Mouse (Mus musculus) forebrain, embryonic 15.5 days (tissue): ENCODE results near the gene Gabra6. TPM values are rescaled to one million over a fixed set of nuclear protein-coding genes. Genes with fewer than 3 reads are reported as not detected.

Source experiments
- ATAC-seq: fragments of 200-750 bp; cut with Nextera tagmentation; replicated peaks from 2 replicates; pipeline ENCODE4 v1.8.0; 2017; ENCODE audit warnings: mild to moderate bottlenecking, moderate TSS enrichment, moderate library complexity
- H3K27ac ChIP-seq: fragments of 300-500 bp; sonication (generic); replicated peaks from 2 replicates; pipeline ENCODE4 v1.5.1; 2015; ENCODE audit warnings: mild to moderate bottlenecking, inconsistent platforms
- H3K27me3 ChIP-seq: fragments of 300-500 bp; sonication (generic); 2 replicates; pipeline ENCODE4 v1.6.1; 2015; ENCODE audit warnings: inconsistent platforms
- H3K36me3 ChIP-seq: fragments of 300-500 bp; sonication (generic); 2 replicates; pipeline ENCODE4 v1.6.1; 2015; ENCODE audit warnings: mild to moderate bottlenecking, inconsistent platforms
- H3K4me1 ChIP-seq: fragments of 300-500 bp; sonication (generic); 2 replicates; pipeline ENCODE4 v1.6.1; 2015; ENCODE audit warnings: inconsistent platforms
- H3K4me2 ChIP-seq: fragments of 300-500 bp; sonication (generic); replicated peaks from 2 replicates; pipeline ENCODE4 v1.6.1; 2015; ENCODE audit warnings: mild to moderate bottlenecking, inconsistent platforms
- H3K4me3 ChIP-seq: fragments of 300-500 bp; sonication (generic); 2 replicates; pipeline ENCODE4 v1.5.1; 2015; ENCODE audit warnings: mild to moderate bottlenecking, inconsistent platforms
- H3K9ac ChIP-seq: fragments of 300-500 bp; sonication (generic); replicated peaks from 2 replicates; pipeline ENCODE4 v1.6.1; 2015; ENCODE audit warnings: mild to moderate bottlenecking, inconsistent platforms
- H3K9me3 ChIP-seq: fragments of 300-500 bp; sonication (generic); 2 replicates; pipeline ENCODE4 v1.6.1; 2016; ENCODE audit warnings: inconsistent platforms
- WGBS: fragments of 180-500 bp; shearing (Covaris S2); methylation state at CpG from one replicate; pipeline ENCODE4 v1.1.7; 2015; ENCODE audit warnings: mixed read lengths; 5-methylcytosine and 5-hydroxymethylcytosine counted together
- polyA plus RNA-seq: library from polyadenylated mRNA; unstranded; fragments of >200 nt; fragmentation: Nextera tagmentation; extraction: Ambion mirVana; gene quantifications from 2 replicates; pipeline ENCODE4 v1.2.1, GENCODE M21; 2015

Gene Gabra6
- polyA plus RNA-seq, result 0.09 and 0.10 TPM in 2 replicates

- H3K9ac ChIP-seq, result no peak within 1 kb of the TSS
- no peaks in the 10 kb centered on the region for H3K9me3 ChIP-seq
- no peak for ATAC-seq
- no peak within 1 kb of the TSS for H3K27ac ChIP-seq
- no peak within 1 kb of the TSS for H3K4me3 ChIP-seq
- no peaks in the 10 kb centered on the region for H3K4me1 ChIP-seq
- 69% methylated on average over 5 of the region's 5 CpGs for WGBS
- H3K4me2 ChIP-seq, result no peak within 1 kb of the TSS
- no peaks in the 10 kb centered on the region for H3K27me3 ChIP-seq
- H3K36me3 ChIP-seq, result no peaks in the 10 kb centered on the region
Measured at GRCm38 (mm10) chr11:42320882-42321281, at the start of gene Gabra6. Gabra6 (minus strand) TSS chr11:42321072.

- no peak overlapping the region for H3K27ac ChIP-seq
- no peaks in the 10 kb centered on the region for H3K27me3 ChIP-seq
- H3K36me3 ChIP-seq, result no peaks in the 10 kb centered on the region
- H3K4me3 ChIP-seq, result no peak overlapping the region
- no peaks in the 10 kb centered on the region for H3K4me1 ChIP-seq
- WGBS, result 80% methylated on average over 7 of the region's 7 CpGs
- no peak overlapping the region for H3K4me2 ChIP-seq
- no peak overlapping the region for H3K9ac ChIP-seq
- H3K9me3 ChIP-seq, result no peaks in the 10 kb centered on the region
- no peak for ATAC-seq
Measured at GRCm38 (mm10) chr11:42365544-42365943, 44.7 kb upstream of the Gabra6 start.

- H3K27me3 ChIP-seq, result no peaks in the 10 kb centered on the region
- no peak overlapping the region for H3K4me3 ChIP-seq
- no peak overlapping the region for H3K4me2 ChIP-seq
- H3K9ac ChIP-seq, result no peak overlapping the region
- ATAC-seq, result no peak
- H3K9me3 ChIP-seq, result no peaks in the 10 kb centered on the region
- no peak overlapping the region for H3K27ac ChIP-seq
- H3K4me1 ChIP-seq, result no peaks in the 10 kb centered on the region
- 84% methylated on average over 3 of the region's 3 CpGs for WGBS
- no peaks in the 10 kb centered on the region for H3K36me3 ChIP-seq
Measured at GRCm38 (mm10) chr11:42332121-42332520, 11.2 kb upstream of the Gabra6 start.

GRCm38 (mm10) chr11:42326262-42326661 is 5.4 kb upstream of the Gabra6 start:
- WGBS, result 77% methylated on average over 4 of the region's 4 CpGs

GRCm38 (mm10) chr11:42321560-42321959 is 688 bp upstream of the Gabra6 start:
- no peak for ATAC-seq
- Histone ChIP-seq H3K9ac (no peak overlapping the region), H3K36me3 (no peaks in the 10 kb centered on the region), H3K27ac (no peak overlapping the region), H3K4me1 (no peaks in the 10 kb centered on the region), H3K9me3 (no peaks in the 10 kb centered on the region), H3K4me2 (no peak overlapping the region), H3K4me3 (no peak overlapping the region), H3K27me3 (no peaks in the 10 kb centered on the region)
- WGBS, result 87% methylated on average over 3 of the region's 3 CpGs

More at GRCm38 (mm10) chr11:42326262-42326661, 5.4 kb upstream of the Gabra6 start:
- Histone ChIP-seq H3K36me3 (no peaks in the 10 kb centered on the region), H3K4me3 (no peak overlapping the region), H3K27ac (no peak overlapping the region), H3K9me3 (no peaks in the 10 kb centered on the region), H3K9ac (no peak overlapping the region), H3K4me2 (no peak overlapping the region), H3K27me3 (no peaks in the 10 kb centered on the region), H3K4me1 (no peaks in the 10 kb centered on the region)
- no peak for ATAC-seq

GRCm38 (mm10) chr11:42319521-42319920 is 1.4 kb downstream of the Gabra6 start:
- Histone ChIP-seq H3K27me3 (no peaks in the 10 kb centered on the region), H3K4me2 (no peak overlapping the region), H3K4me1 (peaks cover 5% of the 10 kb centered on the region; the same call in 1 of the 2 replicates), H3K9ac (no peak overlapping the region), H3K27ac (no peak overlapping the region), H3K9me3 (no peaks in the 10 kb centered on the region), H3K36me3 (no peaks in the 10 kb centered on the region), H3K4me3 (no peak overlapping the region)
- no peak for ATAC-seq
- WGBS, result 94% methylated on average over 3 of the region's 3 CpGs

GRCm38 (mm10) chr11:42319101-42319500 is 1.8 kb downstream of the Gabra6 start:
- Histone ChIP-seq H3K27me3 (no peaks in the 10 kb centered on the region), H3K36me3 (no peaks in the 10 kb centered on the region), H3K27ac (no peak overlapping the region), H3K9ac (no peak overlapping the region), H3K4me3 (no peak overlapping the region), H3K9me3 (no peaks in the 10 kb centered on the region), H3K4me2 (no peak overlapping the region), H3K4me1 (peaks cover 5% of the 10 kb centered on the region; the same call in 1 of the 2 replicates)
- no peak for ATAC-seq
- WGBS, result 89% methylated on average over 6 of the region's 6 CpGs

- Histone ChIP-seq H3K27ac (no peak overlapping the region), H3K4me1 (peaks cover 5% of the 10 kb centered on the region; the same call in 1 of the 2 replicates), H3K9ac (no peak overlapping the region), H3K36me3 (no peaks in the 10 kb centered on the region), H3K27me3 (no peaks in the 10 kb centered on the region), H3K4me3 (no peak overlapping the region), H3K9me3 (no peaks in the 10 kb centered on the region), H3K4me2 (no peak overlapping the region)
- ATAC-seq, result no peak
- 91% methylated on average over 3 of the region's 3 CpGs for WGBS
Measured at GRCm38 (mm10) chr11:42317985-42318384, 2.9 kb downstream of the Gabra6 start.

- 3% methylated on average over 6 of the region's 6 CpGs for WGBS
- H3K4me2 ChIP-seq, result peak overlapping the region; percentile 3; the same call in 1 of the 2 replicates
- no peak overlapping the region for H3K4me3 ChIP-seq
- no peak overlapping the region for H3K27ac ChIP-seq
- no peaks in the 10 kb centered on the region for H3K9me3 ChIP-seq
- H3K9ac ChIP-seq, result no peak overlapping the region
- no peaks in the 10 kb centered on the region for H3K27me3 ChIP-seq
- ATAC-seq, result peak; percentile 83
- H3K4me1 ChIP-seq, result peaks cover 5% of the 10 kb centered on the region; the same call in 1 of the 2 replicates
- H3K36me3 ChIP-seq, result no peaks in the 10 kb centered on the region
Measured at GRCm38 (mm10) chr11:42314850-42315249, 6.0 kb downstream of the Gabra6 start.

- no peaks in the 10 kb centered on the region for H3K36me3 ChIP-seq
- no peaks in the 10 kb centered on the region for H3K27me3 ChIP-seq
- no peak overlapping the region for H3K27ac ChIP-seq
- no peak overlapping the region for H3K9ac ChIP-seq
- peaks cover 5% of the 10 kb centered on the region; the same call in 1 of the 2 replicates for H3K4me1 ChIP-seq
- no peak for ATAC-seq
- H3K4me3 ChIP-seq, result no peak overlapping the region
- 49% methylated on average over 1 of the region's 1 CpGs for WGBS
- no peaks in the 10 kb centered on the region for H3K9me3 ChIP-seq
- no peak overlapping the region for H3K4me2 ChIP-seq
Measured at GRCm38 (mm10) chr11:42310892-42311291, 10.0 kb downstream of the Gabra6 start.

- H3K4me1 ChIP-seq, result no peaks in the 10 kb centered on the region
- H3K9ac ChIP-seq, result no peak overlapping the region
- 77% methylated on average over 2 of the region's 2 CpGs for WGBS
- ATAC-seq, result no peak
- H3K36me3 ChIP-seq, result no peaks in the 10 kb centered on the region
- H3K27ac ChIP-seq, result no peak overlapping the region
- H3K9me3 ChIP-seq, result no peaks in the 10 kb centered on the region
- H3K4me2 ChIP-seq, result no peak overlapping the region
- no peaks in the 10 kb centered on the region for H3K27me3 ChIP-seq
- H3K4me3 ChIP-seq, result no peak overlapping the region
Measured at GRCm38 (mm10) chr11:42309086-42309485, 11.8 kb downstream of the Gabra6 start.

- no peaks in the 10 kb centered on the region for H3K9me3 ChIP-seq
- no peak overlapping the region for H3K4me2 ChIP-seq
- no peak overlapping the region for H3K27ac ChIP-seq
- H3K9ac ChIP-seq, result no peak overlapping the region
- no peaks in the 10 kb centered on the region for H3K36me3 ChIP-seq
- ATAC-seq, result no peak
- no peaks in the 10 kb centered on the region for H3K4me1 ChIP-seq
- H3K4me3 ChIP-seq, result no peak overlapping the region
- no peaks in the 10 kb centered on the region for H3K27me3 ChIP-seq
- WGBS, result 88% methylated on average over 1 of the region's 1 CpGs
Measured at GRCm38 (mm10) chr11:42306095-42306494, 14.8 kb downstream of the Gabra6 start.

GRCm38 (mm10) chr11:42258978-42259377 is 61.9 kb downstream of the Gabra6 start:
- H3K36me3 ChIP-seq, result no peaks in the 10 kb centered on the region
- H3K9ac ChIP-seq, result no peak overlapping the region
- no peaks in the 10 kb centered on the region for H3K4me1 ChIP-seq
- ATAC-seq, result no peak
- H3K9me3 ChIP-seq, result no peaks in the 10 kb centered on the region
- no peak overlapping the region for H3K4me2 ChIP-seq
- H3K27me3 ChIP-seq, result no peaks in the 10 kb centered on the region
- H3K4me3 ChIP-seq, result no peak overlapping the region
- no peak overlapping the region for H3K27ac ChIP-seq
- 88% methylated on average over 3 of the region's 3 CpGs for whole genome bisulfite sequencing
